Mouse (Mus musculus) 416B (cell line): ENCODE measurements at regions not wholly inside any gene's neighbourhood (a gene's known extent, or its start where the extent isn't known, plus 50 kb on each side); places are given as distances from the start of the nearest gene placed in this dataset.

Experiments
- DNase-seq: peaks from one replicate; pipeline ENCODE4 v3.0.0; 2011; ENCODE audit warnings: low read depth

DNA sequence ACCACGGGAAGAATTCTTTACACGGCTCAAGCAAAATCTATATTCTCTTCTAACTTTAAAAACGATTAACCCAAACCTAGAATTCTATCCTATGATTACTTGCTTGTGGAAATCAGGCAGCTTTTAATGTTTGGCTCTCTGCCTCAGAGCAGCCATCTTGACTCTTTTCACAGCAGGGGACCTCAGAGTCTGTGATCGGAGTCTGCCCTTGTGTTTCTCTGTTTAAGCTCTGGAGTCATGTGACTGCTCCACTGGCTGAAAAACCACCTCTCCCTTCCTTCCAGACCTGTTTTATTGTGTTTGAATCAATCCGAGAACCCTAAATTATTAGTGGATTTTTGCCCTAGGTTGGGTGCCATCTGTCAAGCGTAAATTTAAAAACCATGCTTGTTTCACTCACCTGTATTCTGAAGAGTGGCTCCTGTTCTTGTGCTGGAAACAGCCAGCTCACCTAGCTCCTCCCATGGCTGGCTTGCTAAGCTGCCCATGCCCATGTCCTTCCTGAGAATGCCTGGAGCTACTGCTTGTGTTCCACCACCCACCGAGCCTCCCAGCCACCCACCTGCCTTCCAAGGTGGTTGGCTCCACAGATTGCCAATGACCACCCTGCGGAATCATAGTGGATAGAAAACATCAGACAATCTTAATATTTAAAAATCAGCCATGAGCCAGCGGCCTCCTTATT is 62.6 kb downstream of the Perp start:
- no peak for DNase-seq

DNA sequence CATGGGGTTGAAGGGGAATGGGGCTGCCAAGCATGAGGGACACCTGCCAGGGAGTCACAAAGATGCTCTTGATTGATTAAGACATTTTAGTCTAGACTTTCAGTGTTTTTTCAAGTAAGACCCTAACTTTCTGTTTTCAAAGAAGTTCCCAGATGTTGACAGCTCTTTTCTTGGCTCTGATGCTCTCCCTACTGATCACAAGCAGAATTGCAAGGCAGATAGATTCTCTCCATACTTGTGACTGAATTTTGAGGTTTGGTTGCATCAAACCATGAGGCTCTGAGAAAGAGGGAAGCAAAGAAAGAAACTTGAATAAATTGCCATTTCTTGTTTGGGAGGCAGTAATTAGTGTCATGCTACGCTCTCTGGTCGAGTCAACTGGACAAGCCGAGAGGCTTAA is 64.5 kb downstream of the Perp start:
- peak; percentile 77 for DNase-seq

DNA sequence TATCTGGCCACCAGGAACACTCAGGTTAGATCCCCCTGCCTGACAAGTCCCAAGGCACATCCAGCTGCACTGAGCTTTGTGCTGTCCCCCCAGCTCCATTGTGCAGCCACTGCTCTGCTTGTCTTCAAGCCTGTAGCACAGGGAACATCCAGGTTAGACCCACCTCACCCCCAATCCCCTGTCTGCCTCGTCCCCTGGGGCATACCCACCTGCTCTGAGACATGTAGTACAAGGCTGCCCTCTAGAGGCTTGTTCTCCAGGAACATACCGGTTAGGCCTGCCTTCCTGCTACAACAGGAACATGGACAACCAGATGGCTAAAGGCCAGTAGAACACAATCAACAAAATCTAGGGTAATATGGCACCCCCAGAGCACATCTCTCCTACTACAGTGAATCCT is 66.1 kb downstream of the Perp start:
- DNase-seq, result peak; percentile 84

DNA sequence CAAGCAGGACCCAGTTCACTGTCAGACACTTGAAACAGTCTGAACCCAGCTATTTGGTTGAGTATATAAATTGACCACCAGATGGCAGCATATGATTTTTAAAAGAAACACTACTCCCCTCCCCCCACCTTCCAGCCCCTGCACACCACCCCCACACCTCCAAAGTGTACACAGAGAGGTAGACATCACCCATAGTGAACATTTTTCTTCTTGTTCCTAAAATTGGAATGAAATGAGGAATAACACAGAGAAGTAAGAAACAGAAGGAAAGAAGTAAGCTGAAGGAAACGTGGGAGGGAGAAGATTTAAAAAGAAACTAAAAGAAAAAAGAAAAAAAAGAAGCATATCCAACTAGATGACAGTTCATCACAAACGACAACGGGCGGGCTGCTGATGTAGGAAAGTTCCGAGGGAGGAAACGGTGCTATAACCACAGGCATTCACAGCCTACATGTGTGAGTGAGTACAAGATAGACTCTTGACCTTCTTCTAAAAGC is 72.3 kb downstream of the Perp start:
- peak; percentile 81 for DNase-seq

DNA sequence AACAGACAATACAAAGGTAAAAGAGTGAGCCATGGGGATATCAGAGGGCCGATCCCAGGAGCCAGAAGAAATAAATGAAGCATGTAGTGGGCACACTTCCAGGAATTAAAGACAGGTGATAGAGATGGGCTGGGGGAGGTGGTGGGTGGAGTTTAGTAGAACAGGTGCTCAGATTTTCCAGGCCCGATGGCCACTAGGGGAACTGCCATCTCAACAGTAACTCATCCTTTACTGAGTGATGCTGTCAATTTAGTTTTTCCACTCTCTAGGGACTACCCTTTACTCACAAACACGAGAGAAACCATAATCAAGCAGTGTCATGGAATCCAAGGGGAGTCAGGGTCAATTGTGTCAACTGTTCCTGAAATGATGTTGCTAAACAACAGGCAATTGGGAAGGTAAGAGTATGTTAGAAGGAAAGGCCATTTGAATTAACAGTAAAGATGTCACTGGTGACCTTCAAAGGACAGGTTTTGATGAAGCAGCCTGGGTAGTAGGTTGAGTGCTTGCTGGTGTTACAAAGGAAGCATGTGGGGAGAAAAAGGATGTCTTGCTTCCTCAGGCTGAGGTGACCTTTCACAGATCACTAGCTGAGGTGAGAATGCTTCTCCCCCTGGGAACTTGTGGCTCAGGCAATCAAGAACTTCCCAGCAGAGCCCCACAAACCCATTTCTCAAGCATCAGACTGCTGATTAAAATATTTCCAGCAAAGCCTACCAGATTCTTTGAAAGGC is 78.4 kb downstream of the Perp start:
- peak; percentile 18 for DNase-seq

DNA sequence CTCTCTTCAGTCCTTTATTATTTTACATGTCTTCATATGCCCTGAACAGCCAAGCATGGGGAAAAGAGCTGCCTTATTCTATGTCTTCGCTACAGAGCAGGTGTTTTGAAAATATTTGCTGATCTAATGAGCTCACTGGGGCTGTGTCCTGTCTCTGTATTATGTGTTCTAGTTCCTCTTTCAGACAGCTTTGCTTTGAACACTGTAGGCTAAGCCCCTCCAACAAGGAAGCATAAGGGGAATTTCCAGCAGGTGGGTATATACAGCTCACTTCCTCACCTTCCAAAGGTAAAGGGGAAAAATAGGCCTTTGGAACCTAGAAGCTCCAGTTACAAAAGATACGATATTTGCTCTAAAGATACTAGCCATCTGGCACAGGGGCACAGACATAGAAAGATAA is 83.0 kb downstream of the Perp start:
- no peak for DNase-seq

DNA sequence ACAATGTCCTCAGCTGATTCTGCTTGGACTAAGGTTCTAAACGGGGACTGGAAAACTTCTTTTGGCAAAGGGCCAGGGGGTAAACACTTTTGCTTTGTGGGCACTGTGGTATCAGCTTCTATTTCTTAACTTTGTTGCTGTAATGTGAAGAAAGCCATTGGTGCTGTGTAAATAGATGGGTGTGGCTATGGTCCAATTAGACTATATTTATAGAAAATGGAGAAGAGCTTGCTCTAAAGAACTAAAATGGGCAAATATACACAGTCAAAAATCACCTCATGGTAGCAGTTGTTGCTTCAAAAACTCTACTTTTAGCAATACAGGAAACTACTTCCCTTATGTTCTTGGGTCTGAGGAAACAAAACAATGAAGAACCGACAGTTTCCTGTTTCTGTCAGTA is 84.1 kb downstream of the Tnfaip3 start:
- DNase-seq, result peak; percentile 81

DNA sequence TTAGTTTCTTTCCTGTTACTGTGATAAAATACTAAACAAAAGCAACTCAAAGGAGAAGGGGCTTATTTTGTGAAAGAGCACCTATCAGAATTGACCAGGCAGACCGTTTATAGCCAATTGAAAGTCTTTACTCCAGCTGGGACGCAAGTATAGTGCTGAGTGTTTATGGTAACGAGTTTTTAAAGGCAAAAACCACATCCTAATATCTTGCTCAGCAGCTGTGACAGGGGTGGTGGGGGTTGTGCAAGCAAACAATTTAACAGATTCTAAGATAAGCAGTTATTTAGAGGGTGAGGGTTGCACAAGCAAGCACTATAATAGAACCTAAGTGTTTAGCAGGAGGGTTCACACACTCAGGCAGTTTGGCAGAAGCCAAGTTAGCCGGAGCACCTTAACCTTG is 74.0 kb downstream of the Tnfaip3 start:
- peak; percentile 95 for DNase-seq

DNA sequence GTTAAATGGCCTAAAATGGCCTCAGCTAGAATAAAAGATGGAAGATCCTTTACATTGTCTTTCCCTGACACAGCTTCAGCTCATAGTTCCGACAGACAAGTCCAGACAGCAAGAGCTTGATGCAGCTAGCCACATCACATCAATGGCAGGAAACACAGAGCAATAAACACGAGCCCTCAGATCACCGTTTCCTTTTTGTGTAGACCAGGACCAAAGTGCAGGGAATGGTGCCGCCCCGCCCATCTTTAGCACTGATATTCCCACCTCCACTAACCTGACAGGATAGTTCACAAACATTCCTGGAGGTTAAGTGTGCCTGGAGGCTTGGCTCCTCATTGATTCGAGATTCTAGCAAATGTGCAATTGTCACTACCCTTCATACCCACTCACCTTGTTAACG is 73.5 kb downstream of the Tnfaip3 start:
- DNase-seq, result no peak

DNA sequence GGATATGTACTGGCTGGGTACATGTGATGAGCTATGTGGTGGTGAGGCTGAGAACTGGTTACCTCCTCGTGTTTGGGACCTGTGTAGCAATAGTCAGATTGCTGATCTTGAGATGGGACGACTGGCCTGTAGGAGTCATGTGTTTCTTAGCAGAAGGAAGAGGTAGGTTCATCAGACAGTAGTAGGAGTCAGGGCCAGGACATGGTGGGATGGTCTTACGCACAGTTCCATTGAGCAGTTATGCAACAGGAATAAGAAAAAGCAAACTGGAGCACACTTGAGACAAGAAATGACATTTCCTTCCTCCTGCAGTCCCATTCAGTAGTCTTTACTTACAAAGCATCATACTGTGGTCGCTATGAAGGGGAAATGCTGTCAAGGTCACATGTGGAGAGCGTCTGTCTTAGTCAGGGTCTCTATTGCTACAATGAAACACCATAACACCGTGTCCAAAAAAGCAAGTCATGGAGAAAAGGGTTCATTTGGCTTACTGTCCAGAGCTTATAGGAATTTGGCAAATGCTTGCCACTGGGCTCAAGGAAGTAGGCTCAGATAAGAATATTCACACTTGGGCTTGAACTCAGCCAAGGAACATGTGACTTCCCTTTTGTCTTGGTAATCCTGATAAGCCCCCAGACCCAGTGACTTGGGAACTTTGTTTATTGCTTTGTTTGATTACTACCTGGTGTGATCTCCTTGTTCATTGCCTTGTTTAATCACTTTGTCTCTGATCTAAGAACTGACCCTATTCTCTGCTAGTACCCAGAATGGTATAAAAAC is 72.0 kb downstream of the Tnfaip3 start:
- DNase-seq, result peak; percentile 98

DNA sequence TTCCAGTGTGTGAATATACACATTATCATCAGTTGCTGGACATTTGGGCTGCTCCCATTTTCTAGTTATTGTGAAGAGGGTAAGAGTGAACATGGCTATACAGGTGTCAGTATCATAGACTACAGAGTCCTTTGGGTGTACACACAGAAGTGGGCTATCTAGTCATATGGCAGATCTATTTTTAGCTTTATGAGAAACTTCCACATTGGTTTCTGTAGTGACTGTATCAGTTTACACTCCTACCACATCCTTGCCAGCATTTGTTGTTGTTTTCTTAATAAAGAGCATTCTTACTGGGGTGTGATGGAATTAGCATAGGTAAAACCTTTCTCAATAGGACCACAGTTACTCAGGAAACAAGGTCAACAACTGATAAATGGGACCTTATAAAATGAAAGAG is 68.7 kb downstream of the Tnfaip3 start:
- DNase-seq, result no peak
